Mouse (Mus musculus): ENCODE results near the gene Vti1a.
A peak's percentile ranks its signal among the peaks of the same experiment; 100 is the strongest.

Gene Vti1a

GRCm38 (mm10) chr19:55378884-55379283 is 62.8 kb downstream of the Vti1a start:
- DNase-seq (ENCODE audit: low spot score in 2 of 2) = no peak

GRCm38 (mm10) chr19:55380764-55381163 is 64.7 kb downstream of the Vti1a start:
- no peak for DNase-seq (ENCODE audit: low spot score in 2 of 2)

DNA sequence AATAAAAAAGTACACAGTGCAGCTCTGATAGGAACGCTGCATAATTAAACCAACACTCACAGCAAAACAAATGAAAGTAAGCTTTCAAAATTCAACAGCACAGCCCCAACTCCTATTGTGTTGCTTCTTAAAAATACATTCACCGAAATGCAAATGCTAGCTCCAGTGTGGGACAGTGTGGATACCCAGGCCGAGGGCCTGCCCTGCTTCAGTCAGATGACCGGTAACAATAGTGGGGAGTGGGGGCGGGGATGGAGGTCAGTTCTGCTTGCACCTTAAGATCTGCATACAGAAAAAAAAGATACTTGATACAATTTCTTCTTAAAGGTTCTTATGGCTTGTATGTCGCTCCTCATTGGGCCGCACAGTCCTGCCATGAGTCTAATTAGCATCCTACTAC is 65.2 kb downstream of the Vti1a start:
- no peak for DNase-seq (ENCODE audit: low spot score in 2 of 2)

DNA sequence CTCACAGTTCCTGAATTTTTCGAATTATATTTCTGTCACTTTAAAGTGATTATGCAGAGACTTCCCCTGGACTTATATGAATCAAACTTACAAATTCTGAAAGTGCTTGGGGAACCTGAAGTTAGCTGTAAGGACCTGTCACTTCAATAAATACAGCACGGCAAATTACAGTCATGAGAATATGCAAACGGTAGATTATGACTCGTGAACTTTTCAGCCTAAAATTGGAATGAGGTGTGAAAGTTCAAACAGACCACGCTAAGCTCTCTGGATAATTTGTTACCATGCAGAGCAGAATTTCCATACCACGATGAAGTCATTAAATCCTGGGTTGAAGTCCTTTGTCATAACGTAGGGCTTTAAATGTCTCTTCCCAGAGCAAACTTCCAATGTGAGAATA is 66.7 kb downstream of the Vti1a start:
- DNase-seq (ENCODE audit: low spot score in 2 of 2) = no peak

DNA sequence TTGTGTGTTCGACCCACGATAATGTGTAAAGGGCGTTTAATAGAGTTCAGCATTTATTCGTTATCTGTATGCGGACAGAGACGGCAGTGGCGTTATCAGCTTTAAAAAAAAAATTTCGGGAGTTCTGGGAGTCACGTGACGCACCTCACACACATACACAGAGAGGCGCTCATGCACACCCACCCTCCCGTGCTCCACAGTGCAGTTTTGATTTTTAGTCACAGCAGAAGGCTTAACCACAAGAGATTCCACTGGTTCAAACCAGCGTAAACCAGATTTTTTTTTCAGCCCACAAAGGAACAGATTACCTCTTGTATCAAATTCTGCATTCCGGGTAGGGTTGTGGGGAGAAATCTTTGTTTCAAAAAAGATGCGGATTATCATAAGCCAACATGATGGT is 68.5 kb downstream of the Vti1a start:
- DNase-seq (ENCODE audit: low spot score in 2 of 2) = no peak

DNA sequence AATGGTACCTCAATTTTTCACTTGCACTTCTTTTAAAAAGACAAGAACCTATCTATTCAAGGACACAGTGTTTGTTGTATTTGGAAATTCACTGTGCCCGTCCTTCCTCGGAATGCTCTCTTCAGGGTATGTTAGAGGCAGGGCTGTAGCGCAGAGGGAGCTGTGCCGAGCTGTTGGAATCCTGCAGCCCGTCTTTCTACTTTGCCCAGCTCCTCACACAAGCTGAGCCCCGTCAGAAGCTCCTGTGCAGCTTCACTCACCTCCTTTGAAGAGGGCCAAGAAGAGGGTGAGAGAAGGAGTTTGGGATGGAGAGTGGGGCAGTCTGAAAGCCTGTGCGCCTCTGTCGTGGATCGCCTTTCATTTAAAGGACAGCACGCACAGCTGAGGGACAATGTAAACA is 72.9 kb downstream of the Vti1a start:
- DNase-seq (ENCODE audit: low spot score in 2 of 2) = no peak

DNA sequence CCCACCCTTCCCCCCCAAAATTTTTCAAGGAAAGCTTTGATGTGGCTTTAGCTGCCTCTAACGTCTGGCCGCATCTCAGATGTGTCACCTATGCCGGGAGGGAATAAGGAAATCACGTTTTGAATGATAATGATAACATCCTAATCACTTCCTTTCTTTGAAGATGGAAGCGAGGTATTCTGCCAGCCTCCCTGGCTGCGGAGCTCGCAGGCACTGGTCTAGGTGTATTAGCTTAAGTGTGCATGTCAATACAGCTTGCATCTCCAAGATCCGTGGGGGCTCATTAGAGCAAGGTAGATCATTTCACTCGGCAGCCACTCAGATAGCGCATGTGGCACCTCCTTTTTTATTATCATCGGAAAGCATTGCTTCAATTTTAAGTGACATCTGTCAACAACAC is 74.2 kb downstream of the Vti1a start:
- no peak for DNase-seq (ENCODE audit: low spot score in 2 of 2)

- DNase-seq (ENCODE audit: low spot score in 2 of 2) = no peak
These were observed 85.5 kb downstream of the Vti1a start for GRCm38 (mm10) chr19:55401638-55402037.

- DNase-seq (ENCODE audit: low spot score in 2 of 2) = no peak
These were observed 92.4 kb downstream of the Vti1a start for GRCm38 (mm10) chr19:55408486-55408885.

DNA sequence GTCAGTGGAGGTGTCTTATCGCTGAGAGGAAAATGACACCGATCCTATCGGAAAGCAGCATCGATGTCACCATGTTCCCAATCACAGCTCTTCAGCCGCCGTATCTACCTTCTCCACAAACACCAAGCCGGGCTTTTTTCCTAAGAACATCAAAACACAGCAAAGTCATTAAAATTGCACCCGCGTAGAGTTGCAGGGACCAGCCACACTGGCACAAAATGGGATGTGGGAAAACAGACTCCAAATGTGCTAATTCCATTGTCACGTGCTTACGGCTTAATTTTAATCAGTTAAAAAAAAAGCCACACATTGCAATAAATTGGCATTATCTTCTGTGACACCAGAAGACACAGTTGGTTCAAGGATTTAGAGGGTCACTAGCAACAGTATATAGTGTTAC is 95.3 kb downstream of the Vti1a start:
- no peak for DNase-seq (ENCODE audit: low spot score in 2 of 2)

DNA sequence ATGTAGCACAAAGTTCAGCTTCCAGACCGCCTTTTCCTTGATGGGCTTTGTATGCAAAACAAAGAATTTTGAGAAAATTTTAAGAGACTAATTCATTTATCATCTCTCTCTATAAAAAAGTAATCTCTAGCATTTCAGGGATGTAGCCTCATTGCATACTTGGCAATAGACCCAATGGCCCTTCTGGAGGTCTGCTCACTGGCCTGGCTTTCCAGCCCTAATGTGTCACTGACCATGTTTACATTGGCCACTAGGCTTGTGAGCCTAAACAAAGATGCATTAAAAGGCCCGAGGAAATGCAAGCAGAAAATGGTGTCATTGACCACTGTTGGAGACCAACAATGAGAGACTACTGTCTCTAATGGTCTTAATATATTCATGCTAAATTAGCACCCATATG is 95.8 kb downstream of the Vti1a start:
- no peak for DNase-seq (ENCODE audit: low spot score in 2 of 2)

DNA sequence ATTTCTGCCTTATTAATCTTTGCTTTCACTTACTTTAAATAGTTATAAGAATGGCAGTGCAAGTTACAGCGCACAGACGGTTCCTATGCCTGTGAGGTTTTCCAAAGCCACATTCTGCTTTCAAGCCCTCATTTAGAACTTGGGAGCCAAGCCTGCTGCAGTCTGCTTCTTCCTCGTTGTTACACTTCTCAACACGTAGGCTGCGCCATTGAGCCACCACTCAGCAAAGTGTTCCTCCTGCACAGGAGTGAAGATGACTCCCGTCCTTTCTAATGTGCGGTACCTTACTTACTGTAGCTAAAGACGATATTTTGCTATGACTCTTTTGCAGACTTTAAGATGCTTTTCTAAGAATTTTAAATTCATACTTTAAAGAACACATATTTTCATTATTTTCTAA is 98.0 kb downstream of the Vti1a start:
- DNase-seq (ENCODE audit: low spot score in 2 of 2) = peak in 1 of 2 experiments; percentile 29

- no peak for DNase-seq (ENCODE audit: low spot score in 2 of 2)
These were observed 102.7 kb downstream of the Vti1a start for GRCm38 (mm10) chr19:55418756-55419155.

DNA sequence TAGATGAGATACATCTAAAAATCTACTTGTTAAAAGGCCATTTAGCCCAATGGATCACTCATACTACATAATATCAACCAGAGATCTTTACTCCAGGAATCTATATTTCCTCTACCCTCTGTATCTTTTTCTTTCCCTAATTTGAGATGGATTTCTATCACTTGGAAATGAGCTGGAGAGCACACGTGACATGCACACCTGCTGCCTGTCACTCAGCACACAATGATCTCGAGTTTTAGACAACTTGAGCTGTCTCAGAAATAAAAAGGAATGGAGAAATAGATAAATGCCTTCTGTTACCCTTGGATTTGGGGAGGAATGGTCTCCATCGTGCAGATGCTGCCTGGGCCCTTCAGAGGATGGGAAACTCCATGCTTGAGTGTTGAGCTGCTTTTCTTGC is 103.9 kb downstream of the Vti1a start:
- no peak for DNase-seq (ENCODE audit: low spot score in 2 of 2)

- peak in 1 of 2 experiments; percentile 45 for DNase-seq (ENCODE audit: low spot score in 2 of 2)
These were observed 105.7 kb downstream of the Vti1a start for GRCm38 (mm10) chr19:55421816-55422215.

DNA sequence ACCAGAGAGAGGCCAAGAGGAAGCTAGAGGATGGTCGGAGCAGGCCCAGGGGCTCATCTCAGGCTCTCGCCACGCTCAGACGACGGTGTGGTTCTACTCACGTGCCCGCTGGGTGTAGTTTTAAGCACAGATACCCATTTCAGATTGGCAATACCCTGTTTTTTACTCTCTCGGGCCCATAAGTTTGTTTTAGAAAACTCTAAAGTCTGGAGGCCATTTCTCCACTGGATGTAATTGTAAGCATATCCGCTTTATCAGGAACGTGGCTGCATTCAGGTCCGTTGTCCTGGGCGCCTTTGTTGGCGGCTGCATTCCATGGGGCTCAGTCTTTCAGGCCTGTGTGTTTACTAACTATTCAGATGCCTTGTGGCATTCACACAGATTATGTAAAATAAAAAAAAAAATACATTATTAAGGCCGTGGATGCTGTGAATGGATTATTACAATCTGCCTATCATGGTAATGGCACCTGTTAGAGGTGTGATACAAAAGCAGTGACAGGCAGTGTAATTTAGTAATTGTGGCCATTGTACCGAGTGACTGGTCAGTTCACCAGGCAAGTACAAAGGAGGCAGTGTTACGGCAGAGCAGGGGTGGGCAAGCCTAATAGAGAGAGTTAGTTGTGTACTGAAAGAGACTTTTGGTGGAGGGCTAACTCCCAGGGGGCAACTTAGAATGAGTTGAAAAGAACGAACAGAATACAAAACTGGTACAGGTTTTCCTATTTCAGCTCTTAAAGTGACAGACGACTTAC is 106.4 kb downstream of the Vti1a start:
- no peak for DNase-seq (ENCODE audit: low spot score in 2 of 2)

GRCm38 (mm10) chr19:55423065-55423716 is 107.1 kb downstream of the Vti1a start:
- DNase-seq (ENCODE audit: low spot score in 2 of 2) = no peak

- peak; percentile 42 to 52 for DNase-seq (ENCODE audit: low spot score in 2 of 2)
These were observed 107.9 kb downstream of the Vti1a start for GRCm38 (mm10) chr19:55423952-55424351.

DNA sequence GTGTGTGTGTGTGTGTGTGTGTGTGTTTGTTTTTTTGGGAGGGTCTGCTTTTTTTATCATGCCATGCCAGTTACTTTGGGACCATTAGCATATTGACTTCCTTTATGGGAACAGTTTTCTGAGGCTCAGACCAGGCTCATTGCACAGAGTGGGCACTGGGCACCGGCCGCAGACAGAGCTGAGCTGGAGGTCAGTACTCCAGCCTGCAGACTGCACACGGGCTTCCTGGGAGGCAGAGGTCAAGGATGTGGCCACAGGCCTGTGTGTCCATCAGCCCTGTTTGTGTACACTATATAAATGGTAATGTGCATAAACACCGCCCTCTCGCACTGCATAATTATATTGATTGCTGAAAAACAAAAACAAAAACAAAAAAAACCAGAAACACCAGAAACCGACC is 108.4 kb downstream of the Vti1a start:
- no peak for DNase-seq (ENCODE audit: low spot score in 2 of 2)

DNA sequence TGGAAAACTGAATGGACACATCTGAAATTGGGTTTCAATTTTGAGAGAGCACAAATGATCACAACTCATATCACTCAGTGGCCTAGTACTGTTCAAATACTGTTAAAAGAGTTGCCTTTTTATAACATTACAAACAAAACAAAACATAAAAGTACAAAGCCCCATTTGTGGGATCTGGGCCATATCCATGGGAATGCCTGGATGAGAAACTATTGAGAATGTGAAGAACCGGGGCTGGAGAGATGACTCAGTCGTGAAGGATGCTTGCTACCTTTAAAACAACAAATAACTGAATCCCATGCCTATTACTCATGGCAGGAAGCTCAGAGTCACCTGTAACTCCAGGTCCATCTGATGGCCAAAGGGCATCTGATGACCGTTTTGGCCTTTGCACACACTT is 124.2 kb downstream of the Vti1a start:
- DNase-seq (ENCODE audit: low spot score in 2 of 2) = no peak

- no peak for DNase-seq (ENCODE audit: low spot score in 2 of 2)
These were observed 127.5 kb downstream of the Vti1a start for GRCm38 (mm10) chr19:55443618-55444017.

DNA sequence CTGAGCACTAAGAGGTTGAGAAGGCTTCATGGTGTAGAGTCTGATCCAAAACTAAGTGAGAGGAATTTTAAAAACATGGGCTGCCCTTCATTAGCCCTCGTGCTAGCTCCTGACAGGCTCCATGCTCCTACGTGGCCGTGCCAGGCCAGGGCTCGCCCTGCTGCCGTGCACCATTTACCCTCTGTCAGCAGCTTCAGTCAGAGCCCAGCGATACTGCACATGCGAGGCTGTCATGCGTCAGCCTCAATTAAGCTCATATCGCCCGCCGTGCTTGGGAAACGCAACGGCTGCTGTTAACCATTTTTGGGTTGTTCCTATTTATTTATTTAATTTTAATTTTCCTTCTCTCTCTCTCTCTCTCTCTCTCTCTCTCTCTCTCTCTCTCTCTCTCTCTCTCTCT is 133.0 kb downstream of the Vti1a start:
- DNase-seq (ENCODE audit: low spot score in 2 of 2) = no peak

DNA sequence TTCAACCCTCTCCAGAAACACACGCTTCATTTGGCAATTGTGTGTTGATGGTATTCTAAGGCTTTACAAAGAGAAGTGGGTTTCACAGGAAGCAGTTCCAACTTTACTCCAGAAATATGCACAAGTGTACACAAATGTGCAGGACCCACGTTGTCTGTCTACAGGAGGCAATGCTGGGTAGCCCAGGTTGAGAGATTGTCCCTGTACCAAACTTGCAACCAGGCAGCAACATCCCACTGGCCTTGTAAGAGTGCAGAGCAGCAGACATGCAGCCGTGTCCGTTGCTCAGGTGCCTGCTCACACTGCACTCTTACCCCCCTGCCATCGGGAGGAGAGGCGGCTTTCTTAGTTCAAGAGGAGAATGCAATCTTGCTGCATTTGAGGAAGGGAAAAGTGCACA is 133.4 kb downstream of the Vti1a start:
- no peak for DNase-seq (ENCODE audit: low spot score in 2 of 2)
